Mouse (Mus musculus) inflammation-experienced regulatory T-cells, adult 6 months (primary cell): ENCODE data around the gene Senp6. TPM values are rescaled to one million over a fixed set of nuclear protein-coding genes. Genes with fewer than 3 reads are reported as not detected.
A peak's percentile ranks its signal among the peaks of the same experiment; 100 is the strongest.
"Not testable (repeated sequence)": the region's sequence is repeated elsewhere in the genome, so short reads cannot be mapped to it uniquely, and the experiment has no call there.

Experiments used
- ATAC-seq: one replicate; pipeline ENCODE4 v1.8.0; 2017
- polyA plus RNA-seq, 3 experiments: library from polyadenylated mRNA; unstranded; fragments of 100-300 nt; shearing (Covaris generic); gene quantifications; one replicate each; pipeline ENCODE4 v1.2.1; 2017

The Senp6 gene
- polyA plus RNA-seq, 3 experiments from 2014 or later: 48.4 to 77.8 (median 69.1) TPM

GRCm38 (mm10) chr9:80080941-80081340 is 14.2 kb downstream of the Senp6 start:
- peak; percentile 91 for ATAC-seq

GRCm38 (mm10) chr9:80084429-80085092 is 17.9 kb downstream of the Senp6 start:
- ATAC-seq: no peak

GRCm38 (mm10) chr9:80085665-80086064 is 19.0 kb downstream of the Senp6 start:
- no peak for ATAC-seq

GRCm38 (mm10) chr9:80086272-80086966 is 19.7 kb downstream of the Senp6 start:
- not testable (repeated sequence) for ATAC-seq

GRCm38 (mm10) chr9:80089409-80089808 is 22.7 kb downstream of the Senp6 start:
- no peak for ATAC-seq

GRCm38 (mm10) chr9:80096325-80096724 is 29.6 kb downstream of the Senp6 start:
- ATAC-seq: no peak

- ATAC-seq: no peak
These were observed 79.4 kb downstream of the Senp6 start for GRCm38 (mm10) chr9:80145992-80146587.

GRCm38 (mm10) chr9:80149594-80149993 is 82.9 kb downstream of the Senp6 start:
- no peak for ATAC-seq

- ATAC-seq: no peak
These were observed 88.6 kb downstream of the Senp6 start for GRCm38 (mm10) chr9:80155277-80155676.

GRCm38 (mm10) chr9:80156780-80157179 is 90.1 kb downstream of the Senp6 start:
- ATAC-seq: no peak

GRCm38 (mm10) chr9:80157840-80158465 is 91.2 kb downstream of the Senp6 start:
- ATAC-seq: no peak

- ATAC-seq: no peak
These were observed 92.2 kb downstream of the Senp6 start for GRCm38 (mm10) chr9:80158937-80159336.

GRCm38 (mm10) chr9:80161451-80161850 is 94.7 kb downstream of the Senp6 start:
- ATAC-seq: no peak

GRCm38 (mm10) chr9:80163126-80163723 is 96.5 kb downstream of the Senp6 start:
- ATAC-seq: no peak

- peak; percentile 47 for ATAC-seq
These were observed 97.5 kb downstream of the Senp6 start for GRCm38 (mm10) chr9:80164191-80164590.

GRCm38 (mm10) chr9:80164611-80165474 is 98.1 kb downstream of the Senp6 start, which contains the start of gene Myo6:
Myo6 (plus strand) TSS chr9:80165031.
- peak; percentile 81 for ATAC-seq

- ATAC-seq: no peak
These were observed 99.0 kb downstream of the Senp6 start for GRCm38 (mm10) chr9:80165690-80166089.

GRCm38 (mm10) chr9:80166425-80166824 is 99.7 kb downstream of the Senp6 start:
- no peak for ATAC-seq

GRCm38 (mm10) chr9:80167089-80167488 is 100.4 kb downstream of the Senp6 start:
- no peak for ATAC-seq

- ATAC-seq: no peak
These were observed 102.8 kb downstream of the Senp6 start for GRCm38 (mm10) chr9:80169551-80169950.

GRCm38 (mm10) chr9:80171241-80171640 is 104.5 kb downstream of the Senp6 start:
- no peak for ATAC-seq
